Mouse (Mus musculus) lung, embryonic 14.5 days (tissue): ENCODE results near the gene Nr1d2. TPM values are rescaled to one million over a fixed set of nuclear protein-coding genes. Genes with fewer than 3 reads are reported as not detected.
A peak's percentile ranks its signal among the peaks of the same experiment; 100 is the strongest.

Experiments
- ATAC-seq: fragments of 200-750 bp; cut with Nextera tagmentation; 2 replicates; pipeline ENCODE4 v1.8.0; 2017; ENCODE audit warnings: mild to moderate bottlenecking, moderate TSS enrichment, moderate library complexity; ENCODE audit not compliant: insufficient read depth
- DNase-seq: peaks from one replicate; pipeline ENCODE4 v3.0.0-alpha.2; 2015
- H3K27ac ChIP-seq: fragments of 300-500 bp; sonication (generic); 2 replicates; pipeline ENCODE4 v1.5.1; 2014; ENCODE audit warnings: low read depth, mild to moderate bottlenecking, moderate library complexity
- H3K27me3 ChIP-seq: fragments of 300-500 bp; sonication (generic); 2 replicates; pipeline ENCODE4 v1.6.1; 2014; ENCODE audit warnings: low read length, control low read depth; ENCODE audit not compliant: insufficient read depth
- H3K36me3 ChIP-seq: fragments of 300-500 bp; sonication (generic); 2 replicates; pipeline ENCODE4 v1.6.1; 2014; ENCODE audit warnings: control low read depth; ENCODE audit not compliant: insufficient read depth
- H3K4me1 ChIP-seq: fragments of 300-500 bp; sonication (generic); 2 replicates; pipeline ENCODE4 v1.6.1; 2014; ENCODE audit warnings: antibody characterized with exemption, control low read depth; ENCODE audit not compliant: insufficient read depth
- H3K4me2 ChIP-seq: fragments of 300-500 bp; sonication (generic); 2 replicates; pipeline ENCODE4 v1.6.1; 2014; ENCODE audit warnings: mild to moderate bottlenecking
- H3K4me3 ChIP-seq: fragments of 300-500 bp; sonication (generic); 2 replicates; pipeline ENCODE4 v1.5.1; 2014; ENCODE audit warnings: low read depth, low read length
- H3K9ac ChIP-seq: fragments of 300-500 bp; sonication (generic); 2 replicates; pipeline ENCODE4 v1.6.1; 2014
- H3K9me3 ChIP-seq: fragments of 300-500 bp; sonication (generic); 2 replicates; pipeline ENCODE4 v1.6.1; 2016; ENCODE audit warnings: low read depth, low read length, control low read depth
- CTCF ChIP-seq: IDR thresholded peaks from 2 replicates; pipeline ENCODE4 v1.5.1; 2016; ENCODE audit warnings: antibody characterized with exemption, low read depth
- WGBS: fragments of 180-500 bp; shearing (Covaris S2); extraction: QIAGEN DNeasy Blood & Tissue Kit; methylation state at CpG from one replicate; pipeline ENCODE4 v1.1.7; 2014; 5-methylcytosine and 5-hydroxymethylcytosine counted together
- microRNA-seq: library from miRNA; unstranded; fragments of <30 nt; microRNA quantifications from one replicate; pipeline ENCODE4, GENCODE M21; 2016; ENCODE audit warnings: borderline number of aligned reads
- polyA plus RNA-seq: library from polyadenylated mRNA; unstranded; fragments of >200 nt; fragmentation: Nextera tagmentation; extraction: Ambion mirVana; gene quantifications from 2 replicates; pipeline ENCODE4 v1.2.1, GENCODE M21; 2014

The Nr1d2 gene
- polyA plus RNA-seq, 1 experiment from 2014 or later = 9.1 TPM

DNA sequence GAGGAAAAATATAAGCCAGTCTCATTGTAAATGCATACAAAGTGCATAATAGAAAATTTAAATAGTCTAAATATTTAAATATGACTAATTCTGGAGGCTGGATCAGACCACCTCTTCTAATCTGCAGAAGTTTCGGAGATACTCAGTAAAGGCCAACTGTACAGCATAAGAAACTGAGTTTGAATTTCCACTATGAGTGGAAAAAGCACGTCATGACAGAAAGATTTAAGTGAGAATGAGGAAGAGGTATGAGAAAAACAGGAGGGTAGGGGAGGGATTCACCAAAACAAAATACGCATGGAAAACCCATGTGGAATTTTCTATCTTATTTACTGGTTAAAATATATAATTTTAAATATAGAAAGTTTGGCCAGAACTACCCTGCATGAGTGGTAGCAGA, 71.3 kb downstream of the Nr1d2 start:
- no peak overlapping the region for H3K27ac ChIP-seq
- no peaks in the 10 kb centered on the region for H3K9me3 ChIP-seq
- H3K4me3 ChIP-seq = no peak overlapping the region
- DNase-seq = no peak
- WGBS = 72% methylated on average over 3 of the region's 3 CpGs
- H3K27me3 ChIP-seq = no peaks in the 10 kb centered on the region
- H3K9ac ChIP-seq = no peak overlapping the region
- ATAC-seq = no peak
- H3K4me2 ChIP-seq = no peak overlapping the region
- H3K4me1 ChIP-seq = no peaks in the 10 kb centered on the region
- H3K36me3 ChIP-seq = no peaks in the 10 kb centered on the region
- TF ChIP-seq CTCF = no peak

DNA sequence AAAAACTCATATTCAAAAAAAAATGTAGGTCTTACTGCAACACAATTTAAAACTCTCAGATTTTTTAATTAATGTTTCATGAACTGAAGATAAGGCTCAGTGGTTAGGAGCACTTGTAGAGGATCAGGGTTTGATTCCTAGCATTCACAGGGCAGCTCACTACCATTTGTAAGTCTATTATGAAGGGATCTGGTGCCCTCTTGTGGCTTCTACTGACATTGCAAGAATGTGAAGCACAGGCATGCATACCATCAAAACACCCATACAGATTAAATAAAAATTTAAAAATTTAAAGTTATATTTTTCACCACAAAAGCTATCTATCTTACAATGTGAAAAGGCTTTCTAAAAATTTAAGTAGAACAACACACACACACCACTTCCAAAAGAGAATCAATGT, 71.9 kb downstream of the Nr1d2 start:
- DNase-seq (peak; percentile 67), ATAC-seq (no peak)
- H3K9ac ChIP-seq = no peak overlapping the region
- peak; percentile 54 for TF ChIP-seq CTCF
- H3K36me3 ChIP-seq = no peaks in the 10 kb centered on the region
- H3K4me3 ChIP-seq = no peak overlapping the region
- H3K27ac ChIP-seq = no peak overlapping the region
- no peaks in the 10 kb centered on the region for H3K27me3 ChIP-seq
- H3K4me2 ChIP-seq = no peak overlapping the region
- no peaks in the 10 kb centered on the region for H3K9me3 ChIP-seq
- no peaks in the 10 kb centered on the region for H3K4me1 ChIP-seq

Small RNA genes lying within 50 kb of the gene (microRNA-seq; reads per million reads assigned to microRNA genes)
- gene Gm44469 = not detected

Other genes with a start within 250 kb of the Nr1d2 start
- 10.2 and 12.8 TPM in 2 replicates for gene Nkiras1, start 32.0 kb upstream of the Nr1d2 start, polyA plus RNA-seq
- gene Rpl15, start 32.3 kb upstream of the Nr1d2 start, polyA plus RNA-seq = 533 and 550 TPM in 2 replicates
- gene Ube2e1, start 92.7 kb upstream of the Nr1d2 start, polyA plus RNA-seq = 49.5 and 50.0 TPM in 2 replicates